Mouse (Mus musculus) heart, embryonic 11.5 days (tissue): ENCODE data around the gene Capn1. TPM values are rescaled to one million over a fixed set of nuclear protein-coding genes. Genes with fewer than 3 reads are reported as not detected.

Experiments used
- microRNA-seq: library from miRNA; unstranded; fragments of <30 nt; microRNA quantifications from one replicate; pipeline ENCODE4, GENCODE M21; 2016; ENCODE audit warnings: borderline number of aligned reads
- polyA plus RNA-seq: library from polyadenylated mRNA; unstranded; fragments of >200 nt; fragmentation: Nextera tagmentation; extraction: Ambion mirVana; gene quantifications from 2 replicates; pipeline ENCODE4 v1.2.1, GENCODE M21; 2014

Capn1 gene
- polyA plus RNA-seq, 1 experiment from 2014 or later, result 8.5 TPM

Small RNA genes within 50 kb of the gene (microRNA-seq; reads per million reads assigned to microRNA genes)
- gene Mir6988, result 1.8 reads per million, percentile 23 among the genes with 10 or more reads in this experiment

Other genes with a start within 250 kb of the Capn1 start
- gene Scyl1, start 244.5 kb downstream of the Capn1 start, polyA plus RNA-seq, result 54.8 and 59.4 TPM in 2 replicates
- gene Frmd8, start 140.6 kb downstream of the Capn1 start, polyA plus RNA-seq, result 15.4 and 19.3 TPM in 2 replicates
- 2.1 and 2.3 TPM in 2 replicates for gene Slc25a45, start 138.1 kb downstream of the Capn1 start, polyA plus RNA-seq
- gene Tigd3, start 121.7 kb downstream of the Capn1 start, polyA plus RNA-seq, result 1.5 and 2.6 TPM in 2 replicates
- gene Dpf2, start 102.9 kb downstream of the Capn1 start, polyA plus RNA-seq, result 105 and 119 TPM in 2 replicates
- 6.3 and 7.6 TPM in 2 replicates for gene Cdc42ep2, start 91.1 kb downstream of the Capn1 start, polyA plus RNA-seq
- gene Pola2, start 51.7 kb downstream of the Capn1 start, polyA plus RNA-seq, result 58.9 and 59.2 TPM in 2 replicates
- gene Slc22a20, start 29.8 kb downstream of the Capn1 start, polyA plus RNA-seq, result not detected in 2 replicates
- gene Syvn1, start 30.7 kb upstream of the Capn1 start, polyA plus RNA-seq, result 19.5 and 22.1 TPM in 2 replicates
- gene Mrpl49, start 41.9 kb upstream of the Capn1 start, polyA plus RNA-seq, result 70.7 and 75.3 TPM in 2 replicates
- gene Fau, start 41.9 kb upstream of the Capn1 start, polyA plus RNA-seq, result 586 and 633 TPM in 2 replicates
- gene Znhit2, start 45.3 kb upstream of the Capn1 start, polyA plus RNA-seq, result 27.1 and 27.5 TPM in 2 replicates
- gene Tm7sf2, start 52.5 kb upstream of the Capn1 start, polyA plus RNA-seq, result 10.1 and 11.9 TPM in 2 replicates
- 38.9 and 43.7 TPM in 2 replicates for gene Vps51, start 61.3 kb upstream of the Capn1 start, polyA plus RNA-seq
- gene Tmem262, start 64.1 kb upstream of the Capn1 start, polyA plus RNA-seq, result not detected in 2 replicates
- 0.36 TPM in 1 of 2 replicates, not detected in the other for gene Gm28374, start 66.4 kb upstream of the Capn1 start, polyA plus RNA-seq
- 51.2 and 56.2 TPM in 2 replicates for gene Zfpl1, start 69.1 kb upstream of the Capn1 start, polyA plus RNA-seq
- 31.1 and 33.4 TPM in 2 replicates for gene Cdca5, start 69.1 kb upstream of the Capn1 start, polyA plus RNA-seq
- 0.48 and 1.0 TPM in 2 replicates for gene AC131692.1, start 78.5 kb upstream of the Capn1 start, polyA plus RNA-seq
- 0.23 and 0.40 TPM in 2 replicates for gene Naaladl1, start 89.9 kb upstream of the Capn1 start, polyA plus RNA-seq
- 38.1 and 41.0 TPM in 2 replicates for gene Sac3d1, start 102.8 kb upstream of the Capn1 start, polyA plus RNA-seq
- gene Snx15, start 112.4 kb upstream of the Capn1 start, polyA plus RNA-seq, result 22.6 and 25.5 TPM in 2 replicates
- gene Batf2, start 125.1 kb upstream of the Capn1 start, polyA plus RNA-seq, result not detected in 2 replicates
- 61.8 and 73.8 TPM in 2 replicates for gene Arl2, start 125.7 kb upstream of the Capn1 start, polyA plus RNA-seq
- not detected in 2 replicates for gene Majin, start 168.5 kb upstream of the Capn1 start, polyA plus RNA-seq
- gene Gpha2, start 210.5 kb upstream of the Capn1 start, polyA plus RNA-seq, result 0.29 TPM in 1 of 2 replicates, not detected in the other
- 22.2 and 27.7 TPM in 2 replicates for gene Ppp2r5b, start 220.0 kb upstream of the Capn1 start, polyA plus RNA-seq
- gene Atg2a, start 225.8 kb upstream of the Capn1 start, polyA plus RNA-seq, result 6.1 and 8.4 TPM in 2 replicates